Mouse (Mus musculus) G1E (cell line): ENCODE results near the gene Lats2. TPM values are rescaled to one million over a fixed set of nuclear protein-coding genes. Genes with fewer than 3 reads are reported as not detected.

Experiments
- ATAC-seq: 2 replicates; pipeline ENCODE4 v1.8.0; 2016; ENCODE audit warnings: mild to moderate bottlenecking; ENCODE audit not compliant: insufficient number of reproducible peaks, poor library complexity, low FRiP score, severe bottlenecking; ENCODE audit errors: extremely low read depth
- DNase-seq: peaks from one replicate; pipeline ENCODE4 v3.0.0; 2012; ENCODE audit warnings: low spot score
- H3K27me3 ChIP-seq: 2 replicates; pipeline ENCODE4 v1.6.1; 2012; ENCODE audit warnings: mild to moderate bottlenecking, low read length, inconsistent platforms; ENCODE audit not compliant: insufficient read depth
- H3K36me3 ChIP-seq: replicated peaks from 2 replicates; pipeline ENCODE3; 2012; ENCODE audit warnings: mild to moderate bottlenecking, inconsistent platforms
- H3K4me1 ChIP-seq: 2 replicates; pipeline ENCODE4 v1.6.1; 2012; ENCODE audit warnings: low read depth, low read length, inconsistent platforms, mixed read lengths; ENCODE audit not compliant: insufficient read depth
- H3K4me3 ChIP-seq: 2 replicates; pipeline ENCODE4 v1.5.1; 2012; ENCODE audit warnings: low read depth, mild to moderate bottlenecking, inconsistent platforms, low read length, moderate library complexity, mixed read lengths
- H3K9me3 ChIP-seq: replicated peaks from 2 replicates; pipeline ENCODE4 v1.6.1; 2012; ENCODE audit warnings: inconsistent platforms
- CTCF ChIP-seq: IDR thresholded peaks from 2 replicates; pipeline ENCODE4 v1.5.1; 2012; ENCODE audit warnings: low read depth, low read length, inconsistent platforms, mixed read lengths
- GATA1 ChIP-seq: IDR thresholded peaks from 2 replicates; pipeline ENCODE4 v1.6.1; 2012; ENCODE audit warnings: borderline replicate concordance, low read length, inconsistent platforms, mixed read lengths
- GATA2 ChIP-seq: IDR thresholded peaks from 2 replicates; pipeline ENCODE4 v1.6.1; 2012; ENCODE audit warnings: low read depth, low read length, inconsistent platforms, borderline replicate concordance
- POLR2AphosphoS5 ChIP-seq: IDR thresholded peaks from 2 replicates; pipeline ENCODE4 v1.6.1; 2012; ENCODE audit warnings: low read depth, low read length, inconsistent platforms; ENCODE audit not compliant: insufficient replicate concordance
- TAL1 ChIP-seq: conservative IDR thresholded peaks from 2 replicates; pipeline ENCODE4 v1.6.1; 2012; ENCODE audit warnings: low read depth, low read length, inconsistent platforms, mixed read lengths
- polyA plus RNA-seq: library from polyadenylated mRNA; stranded (reverse); fragments of >175 nt; gene quantifications from 2 replicates; pipeline ENCODE4 v1.2.3, GENCODE M21; 2012
- total RNA-seq, 2 experiments: library from RNA; stranded (forward) in 1 of 2; stranded (reverse) in 1 of 2; fragments of 200-1000 nt in 1 of 2; fragments of >200 nt in 1 of 2; fragmentation: Nextera tagmentation in 1 of 2; gene quantifications; 2 replicates each; pipeline ENCODE4 v1.2.3; 2014 to 2017

The Lats2 gene
- total and polyA plus RNA-seq, 3 experiments = 3.5 to 6.5 (median 5.8) TPM

DNA sequence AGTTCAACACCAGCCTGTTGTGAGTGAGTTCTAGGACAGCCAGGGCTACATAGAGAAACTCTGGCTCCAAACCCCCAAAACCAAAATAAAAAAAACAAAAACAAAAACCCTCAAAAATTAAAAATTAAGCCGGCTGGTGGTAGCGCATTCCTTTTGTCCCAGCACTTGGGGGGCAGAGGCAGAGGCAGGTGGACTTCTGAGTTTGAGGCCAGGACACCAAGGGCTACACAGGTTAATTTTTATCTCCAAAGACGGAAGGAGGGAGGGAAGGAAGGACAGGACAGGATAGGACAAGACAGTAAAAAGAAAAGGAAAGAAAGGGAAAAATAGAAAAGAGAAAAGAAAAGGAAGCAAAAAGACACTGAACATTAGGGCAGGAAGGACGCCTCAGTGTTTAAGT lies 75.4 kb downstream of the Lats2 start:
- Histone ChIP-seq H3K36me3 (no peaks in the 10 kb centered on the region), H3K4me3 (no peak overlapping the region), H3K4me1 (peaks cover 5% of the 10 kb centered on the region; the same call in 1 of the 2 replicates), H3K9me3 (no peaks in the 10 kb centered on the region), H3K27me3 (peaks cover 12% of the 10 kb centered on the region)
- TF ChIP-seq GATA2 (no peak), CTCF (no peak), TAL1 (no peak), POLR2AphosphoS5 (no peak), GATA1 (no peak)
- DNase-seq (no peak), ATAC-seq (no peak)

DNA sequence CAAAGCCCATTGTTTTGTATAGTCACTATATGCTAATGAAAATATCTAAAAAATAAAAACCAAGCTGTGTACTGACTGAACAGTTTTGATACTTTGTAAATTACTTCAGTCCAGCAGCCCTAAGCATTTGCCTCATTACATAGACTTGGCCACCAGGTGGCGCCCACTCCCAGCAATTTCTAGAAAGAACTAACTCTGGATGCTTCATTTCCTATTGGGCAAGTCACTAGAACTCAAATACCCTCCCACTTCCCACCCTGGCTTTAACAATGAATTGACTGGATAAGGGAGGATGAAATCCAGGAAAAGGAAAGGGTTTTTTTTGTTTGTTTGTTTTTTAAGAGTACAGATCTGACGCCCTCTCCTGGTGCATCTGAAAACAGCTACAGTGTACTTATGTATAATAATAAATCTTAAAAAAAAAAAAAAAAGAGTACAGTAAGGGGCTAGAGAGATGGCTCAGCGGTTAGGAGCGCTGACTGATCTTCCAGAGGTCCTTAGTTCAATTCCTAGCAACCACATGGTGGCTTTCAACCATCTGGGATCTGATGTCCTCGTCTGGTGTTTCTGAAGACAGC lies 78.1 kb downstream of the Lats2 start:
- no peak for ATAC-seq

DNA sequence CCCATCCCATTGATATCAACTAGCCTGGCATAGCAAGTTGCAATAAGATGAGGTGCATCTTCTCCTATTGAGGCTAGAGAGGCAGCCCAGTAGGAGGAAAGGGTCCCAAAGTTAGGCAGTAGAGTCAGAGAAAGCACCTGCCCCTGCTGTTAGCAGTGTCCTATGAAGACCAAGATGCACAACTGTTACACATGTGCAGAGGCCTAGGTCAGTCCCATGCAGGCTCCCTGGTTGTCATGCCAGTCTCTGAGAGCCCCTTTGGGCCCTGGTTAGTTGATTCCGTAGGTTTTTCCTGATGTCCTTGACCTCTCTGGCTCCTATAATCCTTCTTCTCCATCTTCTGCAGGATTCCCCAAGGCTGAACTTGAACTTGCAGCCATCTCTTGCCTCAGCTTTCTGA lies 78.7 kb downstream of the Lats2 start:
- peaks cover 5% of the 10 kb centered on the region; the same call in 1 of the 2 replicates for H3K27me3 ChIP-seq
- TF ChIP-seq GATA2 = no peak
- TF ChIP-seq GATA1 = no peak
- TF ChIP-seq TAL1 = no peak
- TF ChIP-seq POLR2AphosphoS5 = no peak
- no peak for TF ChIP-seq CTCF
- no peaks in the 10 kb centered on the region for H3K36me3 ChIP-seq
- ATAC-seq (no peak), DNase-seq (no peak)
- peaks cover 3% of the 10 kb centered on the region; the same call in 1 of the 2 replicates for H3K4me1 ChIP-seq
- no peak overlapping the region for H3K4me3 ChIP-seq
- H3K9me3 ChIP-seq = no peaks in the 10 kb centered on the region

More for the DNA sequence above, 78.1 kb downstream of the Lats2 start:
- H3K27me3 ChIP-seq = peaks cover 5% of the 10 kb centered on the region; the same call in 1 of the 2 replicates
- H3K9me3 ChIP-seq = no peaks in the 10 kb centered on the region
- TF ChIP-seq GATA2 (no peak), GATA1 (no peak), TAL1 (no peak), CTCF (peak; percentile 58)
- H3K36me3 ChIP-seq = no peaks in the 10 kb centered on the region
- peaks cover 3% of the 10 kb centered on the region; the same call in 1 of the 2 replicates for H3K4me1 ChIP-seq
- H3K4me3 ChIP-seq = no peak overlapping the region
- DNase-seq = peak; percentile 36

DNA sequence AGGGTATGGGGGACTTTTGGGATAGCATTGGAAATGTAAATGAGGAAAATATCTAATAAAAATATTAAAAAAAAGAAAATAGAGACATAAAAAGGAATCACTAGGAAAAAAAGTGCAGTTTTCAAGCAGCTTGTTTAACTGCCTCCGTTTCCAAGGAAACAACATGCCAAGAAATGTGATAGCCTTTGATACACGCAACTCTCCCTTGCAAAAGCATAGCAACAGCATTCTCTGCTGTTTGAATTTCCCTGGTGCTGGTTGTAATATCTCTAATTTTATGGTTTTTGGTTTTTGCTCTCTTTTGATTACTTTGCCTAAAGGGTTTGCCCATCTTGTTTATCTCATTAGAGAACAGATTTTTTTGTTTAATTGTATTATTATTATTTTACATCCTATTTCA lies 82.7 kb downstream of the Lats2 start:
- TF ChIP-seq POLR2AphosphoS5 (no peak), CTCF (no peak), TAL1 (no peak), GATA2 (no peak), GATA1 (no peak)
- no peak for DNase-seq
- no peaks in the 10 kb centered on the region for H3K36me3 ChIP-seq

DNA sequence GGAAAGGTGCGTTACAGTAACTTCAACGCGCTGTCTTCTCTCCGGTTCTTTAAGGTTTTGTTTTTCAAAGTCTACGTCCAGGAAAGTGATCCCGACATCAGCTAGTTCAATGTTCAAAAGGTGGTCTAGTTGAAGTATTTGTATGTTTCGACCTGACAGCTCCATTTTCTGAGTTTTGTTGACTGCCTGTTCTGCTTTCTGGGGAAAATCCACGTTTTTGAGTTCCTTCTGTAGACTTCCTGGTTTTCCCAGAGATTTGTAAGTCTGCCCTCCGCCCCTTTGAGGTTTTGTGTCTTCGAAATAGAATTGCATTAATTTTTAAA lies 92.6 kb downstream of the Lats2 start:
- Histone ChIP-seq H3K4me3 (peak overlapping the region; percentile 96), H3K4me1 (peaks cover 31% of the 10 kb centered on the region), H3K9me3 (no peaks in the 10 kb centered on the region), H3K36me3 (peaks cover 33% of the 10 kb centered on the region), H3K27me3 (no peaks in the 10 kb centered on the region)
- no peak for ATAC-seq
- no peak for DNase-seq
- no peak for TF ChIP-seq GATA2
- TF ChIP-seq CTCF = no peak

More for the DNA sequence above, 82.7 kb downstream of the Lats2 start:
- Histone ChIP-seq H3K9me3 (no peaks in the 10 kb centered on the region), H3K4me1 (0 out of 2 replicates have a peak, but pooled peaks cover 3% of the 10 kb centered on the region), H3K27me3 (no peaks in the 10 kb centered on the region), H3K4me3 (no peak overlapping the region)
- ATAC-seq = no peak

DNA sequence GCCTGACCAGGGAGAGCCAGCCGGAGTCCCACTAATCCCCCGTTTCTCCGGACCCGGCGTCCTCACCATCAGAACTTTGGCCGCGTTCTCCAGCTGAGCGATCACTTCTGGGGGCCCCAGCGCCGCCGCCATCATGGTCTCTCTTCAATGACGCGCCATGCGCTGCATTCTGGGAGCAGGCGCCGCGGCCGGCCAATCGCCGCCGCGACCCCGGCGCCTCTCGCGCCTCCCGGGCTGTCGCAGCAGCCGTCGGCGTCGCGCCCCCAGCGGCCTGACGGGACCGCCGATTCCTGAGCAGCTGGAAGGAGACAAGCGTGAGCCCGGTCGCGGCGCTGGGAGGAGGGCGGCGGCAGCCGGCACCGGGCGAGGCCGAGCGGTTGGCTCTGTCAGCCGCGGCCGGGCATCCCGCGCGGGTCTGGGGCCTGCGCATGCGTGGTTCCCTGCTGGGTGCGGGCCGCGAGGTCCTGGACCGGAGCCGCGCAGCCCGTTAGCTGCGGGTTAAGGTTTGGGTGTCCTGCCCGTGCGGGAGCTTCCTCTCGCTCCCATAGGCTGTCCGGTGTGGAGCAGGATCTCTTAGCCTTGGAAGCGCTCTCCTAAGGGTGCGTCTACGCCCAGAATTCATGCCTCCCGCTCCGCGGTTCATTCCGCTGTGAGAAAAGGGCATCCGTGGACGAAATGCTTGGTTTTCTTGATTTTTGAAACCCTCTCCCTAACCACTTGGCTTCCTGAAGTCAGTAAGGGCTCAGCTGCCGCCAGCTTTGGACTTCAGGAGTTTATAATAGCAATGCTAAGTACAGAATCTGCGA lies 93.2 kb downstream of the Lats2 start, which contains the start of gene Xpo4:
Gene Xpo4, minus strand, starts transcription at position 609 of the 806 bp plus-strand sequence.
- Histone ChIP-seq H3K4me3 (peak within 1 kb of the TSS; percentile 96), H3K36me3 (peaks cover 33% of the 10 kb centered on the region), H3K9me3 (no peaks in the 10 kb centered on the region), H3K27me3 (no peaks in the 10 kb centered on the region), H3K4me1 (peaks cover 31% of the 10 kb centered on the region)
- TF ChIP-seq POLR2AphosphoS5 = no peak
- TF ChIP-seq TAL1 = no peak
- TF ChIP-seq GATA1 = no peak
- TF ChIP-seq CTCF = no peak
- TF ChIP-seq GATA2 = no peak
- peak; percentile 87 for DNase-seq
- peak; percentile 68 for ATAC-seq
